Mouse (Mus musculus): ENCODE measurements around the gene Acss1.

The Acss1 gene

GRCm38 (mm10) chr2:150685389-150685788 is 17.1 kb upstream of the Acss1 start:
- no peak for TF ChIP-seq POU5F1 (IDR thresholded peaks at IDR 0.05; ENCODE audit: borderline replicate concordance, low read length)
- TF ChIP-seq CTCF (conservative IDR thresholded peaks at IDR 0.05; ENCODE audit: low read length): no peak
- no peak for TF ChIP-seq NANOG (IDR thresholded peaks at IDR 0.05; ENCODE audit: borderline replicate concordance, low read length)
- Histone ChIP-seq H3K36me3 (ENCODE audit: insufficient read depth, low read length) (no peaks in the 10 kb centered on the region), H3K4me3 (replicated peaks; ENCODE audit: low read length) (no peak overlapping the region), H3K4me1 (replicated peaks; ENCODE audit: low read depth, low read length) (peaks cover 17% of the 10 kb centered on the region), H3K9me3 (ENCODE audit: low read length) (no peaks in the 10 kb centered on the region), H3K27me3 (ENCODE audit: insufficient read depth, low read length) (peaks cover 50% of the 10 kb centered on the region)

DNA sequence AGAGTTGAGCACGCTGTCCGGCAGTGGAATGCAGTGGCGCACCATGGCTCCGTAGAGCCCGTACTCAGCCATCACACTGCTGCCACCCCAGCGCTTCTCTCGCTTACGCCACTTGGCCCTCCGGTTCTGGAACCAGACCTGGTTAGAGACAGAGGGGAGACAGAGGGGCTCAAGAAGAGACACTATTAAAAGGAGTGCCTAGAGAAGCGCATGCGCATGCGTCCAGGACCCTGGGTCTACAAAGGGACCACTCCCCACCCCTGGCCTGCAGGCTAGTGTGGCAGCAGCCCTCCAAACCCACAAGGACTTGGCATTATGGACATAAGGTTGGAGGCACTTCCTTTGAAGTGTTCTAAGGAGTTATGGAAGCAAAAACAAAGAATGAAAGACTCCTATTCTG is 16.2 kb upstream of the Acss1 start:
- H3K9me3 ChIP-seq (ENCODE audit: low read length): no peaks in the 10 kb centered on the region
- H3K27me3 ChIP-seq (ENCODE audit: insufficient read depth, low read length): peaks cover 41% of the 10 kb centered on the region
- TF ChIP-seq NANOG (IDR thresholded peaks at IDR 0.05; ENCODE audit: borderline replicate concordance, low read length) (no peak), CTCF (conservative IDR thresholded peaks at IDR 0.05; ENCODE audit: low read length) (no peak), POU5F1 (IDR thresholded peaks at IDR 0.05; ENCODE audit: borderline replicate concordance, low read length) (no peak)
- no peaks in the 10 kb centered on the region for H3K36me3 ChIP-seq (ENCODE audit: insufficient read depth, low read length)
- H3K4me3 ChIP-seq (replicated peaks; ENCODE audit: low read length): no peak overlapping the region
- peaks cover 17% of the 10 kb centered on the region for H3K4me1 ChIP-seq (replicated peaks; ENCODE audit: low read depth, low read length)

- no peaks in the 10 kb centered on the region for H3K9me3 ChIP-seq (ENCODE audit: low read length)
- H3K27me3 ChIP-seq (ENCODE audit: insufficient read depth, low read length): peaks cover 14% of the 10 kb centered on the region
- no peaks in the 10 kb centered on the region for H3K36me3 ChIP-seq (ENCODE audit: insufficient read depth, low read length)
- H3K4me3 ChIP-seq (replicated peaks; ENCODE audit: low read length): no peak overlapping the region
- TF ChIP-seq CTCF (conservative IDR thresholded peaks at IDR 0.05; ENCODE audit: low read length): no peak
- no peak for TF ChIP-seq POU5F1 (IDR thresholded peaks at IDR 0.05; ENCODE audit: borderline replicate concordance, low read length)
- peaks cover 5% of the 10 kb centered on the region; the same call in 1 of the 2 replicates for H3K4me1 ChIP-seq (replicated peaks; ENCODE audit: low read depth, low read length)
Observed at GRCm38 (mm10) chr2:150681581-150681980, 13.3 kb upstream of the Acss1 start.

- Histone ChIP-seq H3K4me3 (replicated peaks; ENCODE audit: low read length) (no peak overlapping the region), H3K9me3 (ENCODE audit: low read length) (no peaks in the 10 kb centered on the region), H3K4me1 (replicated peaks; ENCODE audit: low read depth, low read length) (peaks cover 9% of the 10 kb centered on the region; the same call in 1 of the 2 replicates), H3K27me3 (ENCODE audit: insufficient read depth, low read length) (0 out of 2 replicates have a peak, but pooled peaks cover 4% of the 10 kb centered on the region), H3K36me3 (ENCODE audit: insufficient read depth, low read length) (no peaks in the 10 kb centered on the region)
- TF ChIP-seq POU5F1 (IDR thresholded peaks at IDR 0.05; ENCODE audit: borderline replicate concordance, low read length) (no peak), CTCF (conservative IDR thresholded peaks at IDR 0.05; ENCODE audit: low read length) (peak; percentile 79), NANOG (IDR thresholded peaks at IDR 0.05; ENCODE audit: borderline replicate concordance, low read length) (no peak)
Observed at GRCm38 (mm10) chr2:150678392-150678791, 10.1 kb upstream of the Acss1 start.

DNA sequence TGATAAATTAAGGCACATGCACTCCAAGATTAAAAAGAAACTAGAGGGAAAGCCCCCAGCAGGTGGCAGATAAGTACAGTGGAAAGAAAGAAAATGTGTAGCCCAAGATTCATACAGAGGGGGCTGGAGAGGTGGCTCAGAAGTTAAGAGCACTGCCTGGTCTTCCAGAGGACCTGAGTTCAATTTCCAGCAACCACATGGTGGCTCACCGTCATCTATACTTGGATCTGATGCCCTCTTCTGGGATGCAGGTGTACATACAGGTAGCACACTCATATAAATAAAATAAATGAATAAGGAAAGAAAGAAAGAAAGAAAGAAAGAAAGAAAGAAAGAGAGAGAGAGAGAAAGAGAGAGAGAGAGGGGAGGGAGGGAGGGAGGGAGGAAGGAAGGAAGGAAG is 7.2 kb upstream of the Acss1 start:
- no peaks in the 10 kb centered on the region for H3K9me3 ChIP-seq (ENCODE audit: low read length)
- no peak overlapping the region for H3K4me3 ChIP-seq (replicated peaks; ENCODE audit: low read length)
- H3K27me3 ChIP-seq (ENCODE audit: insufficient read depth, low read length): 0 out of 2 replicates have a peak, but pooled peaks cover 4% of the 10 kb centered on the region
- TF ChIP-seq POU5F1 (IDR thresholded peaks at IDR 0.05; ENCODE audit: borderline replicate concordance, low read length): no peak
- TF ChIP-seq CTCF (conservative IDR thresholded peaks at IDR 0.05; ENCODE audit: low read length): 0 out of 2 replicates have a peak, but pooled peaks have one; percentile 5
- H3K4me1 ChIP-seq (replicated peaks; ENCODE audit: low read depth, low read length): peaks cover 15% of the 10 kb centered on the region; the same call in 1 of the 2 replicates
- H3K36me3 ChIP-seq (ENCODE audit: insufficient read depth, low read length): no peaks in the 10 kb centered on the region

DNA sequence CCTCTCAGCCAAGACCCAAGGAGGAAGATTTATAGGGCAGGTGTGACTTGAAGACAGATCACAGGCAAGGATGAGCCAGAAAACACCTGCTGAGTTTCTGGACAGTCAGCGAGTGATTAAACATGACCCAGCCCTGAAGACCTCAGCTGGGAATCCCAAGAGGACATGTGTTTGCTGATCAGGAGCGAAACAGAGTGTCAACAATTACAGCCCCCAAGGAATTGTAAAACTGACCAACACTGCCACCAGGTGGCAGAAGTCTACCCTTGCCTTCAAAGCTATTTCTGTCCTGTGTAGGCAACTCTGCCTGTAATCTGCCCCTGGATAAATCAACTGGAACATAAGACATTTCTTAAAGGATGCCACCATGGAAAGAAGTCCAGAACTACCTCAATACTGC is 6.6 kb upstream of the Acss1 start:
- no peak overlapping the region for H3K4me3 ChIP-seq (replicated peaks; ENCODE audit: low read length)
- no peaks in the 10 kb centered on the region for H3K9me3 ChIP-seq (ENCODE audit: low read length)
- H3K36me3 ChIP-seq (ENCODE audit: insufficient read depth, low read length): no peaks in the 10 kb centered on the region
- peaks cover 18% of the 10 kb centered on the region; the same call in 1 of the 2 replicates for H3K4me1 ChIP-seq (replicated peaks; ENCODE audit: low read depth, low read length)
- peaks cover 6% of the 10 kb centered on the region for H3K27me3 ChIP-seq (ENCODE audit: insufficient read depth, low read length)
- TF ChIP-seq CTCF (conservative IDR thresholded peaks at IDR 0.05; ENCODE audit: low read length) (peak; percentile 73), POU5F1 (IDR thresholded peaks at IDR 0.05; ENCODE audit: borderline replicate concordance, low read length) (no peak)

GRCm38 (mm10) chr2:150673929-150674328 is 5.6 kb upstream of the Acss1 start:
- Histone ChIP-seq H3K36me3 (ENCODE audit: insufficient read depth, low read length) (no peaks in the 10 kb centered on the region), H3K4me3 (replicated peaks; ENCODE audit: low read length) (no peak overlapping the region), H3K4me1 (replicated peaks; ENCODE audit: low read depth, low read length) (peaks cover 28% of the 10 kb centered on the region), H3K9me3 (ENCODE audit: low read length) (no peaks in the 10 kb centered on the region), H3K27me3 (ENCODE audit: insufficient read depth, low read length) (peaks cover 15% of the 10 kb centered on the region)
- TF ChIP-seq POU5F1 (IDR thresholded peaks at IDR 0.05; ENCODE audit: borderline replicate concordance, low read length) (no peak), CTCF (conservative IDR thresholded peaks at IDR 0.05; ENCODE audit: low read length) (no peak)

DNA sequence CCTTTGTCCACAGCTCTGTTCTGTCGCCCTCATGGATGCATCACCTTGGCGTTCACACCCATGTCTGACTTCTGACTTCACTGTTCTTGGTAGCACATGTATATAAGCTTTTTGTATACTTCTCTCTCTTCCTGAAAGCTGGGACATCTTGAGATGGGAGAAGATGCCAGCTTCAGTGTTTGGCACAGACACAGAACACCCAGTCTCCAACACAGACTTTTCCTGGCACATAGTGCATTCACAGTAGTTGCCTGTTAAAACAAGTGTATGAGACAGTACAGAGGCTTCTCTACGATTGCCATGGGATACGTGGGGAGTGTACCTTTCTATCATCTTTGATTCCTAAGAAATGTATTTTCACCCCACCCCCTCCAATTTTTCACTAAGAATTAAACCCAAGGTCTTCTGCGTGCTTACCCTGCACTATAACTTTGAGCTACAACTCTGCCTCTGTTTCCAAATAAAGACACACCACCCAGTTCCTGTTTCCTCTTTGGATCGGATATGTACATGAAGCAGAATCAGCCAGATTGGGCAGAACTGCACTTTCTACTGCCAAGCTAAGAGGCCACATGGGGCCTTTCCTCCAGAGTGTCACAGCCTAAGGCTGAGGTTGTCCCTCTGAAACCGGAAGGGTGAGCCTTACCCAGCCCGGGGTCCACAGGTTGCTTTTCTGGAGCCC is 3.5 kb upstream of the Acss1 start:
- TF ChIP-seq CTCF (conservative IDR thresholded peaks at IDR 0.05; ENCODE audit: low read length) (no peak), NANOG (IDR thresholded peaks at IDR 0.05; ENCODE audit: borderline replicate concordance, low read length) (no peak), POU5F1 (IDR thresholded peaks at IDR 0.05; ENCODE audit: borderline replicate concordance, low read length) (no peak)
- H3K9me3 ChIP-seq (ENCODE audit: low read length): no peaks in the 10 kb centered on the region
- no peak overlapping the region for H3K4me3 ChIP-seq (replicated peaks; ENCODE audit: low read length)
- H3K27me3 ChIP-seq (ENCODE audit: insufficient read depth, low read length): peaks cover 34% of the 10 kb centered on the region
- no peaks in the 10 kb centered on the region for H3K36me3 ChIP-seq (ENCODE audit: insufficient read depth, low read length)
- H3K4me1 ChIP-seq (replicated peaks; ENCODE audit: low read depth, low read length): peaks cover 45% of the 10 kb centered on the region

DNA sequence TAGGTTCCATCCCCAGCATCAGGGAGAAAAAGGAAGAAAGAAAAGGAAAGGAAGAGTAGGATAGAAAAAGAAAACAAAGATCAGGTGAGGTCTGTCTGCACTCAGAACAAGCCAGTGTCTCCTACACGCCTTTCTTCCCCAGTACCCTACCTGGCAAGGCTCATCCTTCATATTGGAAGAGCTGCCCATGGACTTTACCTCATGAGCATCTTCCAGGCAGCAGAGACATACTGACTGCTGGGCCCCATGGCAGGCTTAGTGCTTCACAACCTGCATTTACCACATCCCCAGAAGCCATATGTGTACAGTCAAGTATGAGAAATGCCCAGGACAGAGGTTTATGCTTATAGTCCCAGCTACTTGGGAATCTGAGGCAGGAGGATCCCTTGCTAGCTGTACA is 2.6 kb upstream of the Acss1 start:
- Histone ChIP-seq H3K9me3 (ENCODE audit: low read length) (no peaks in the 10 kb centered on the region), H3K4me1 (replicated peaks; ENCODE audit: low read depth, low read length) (peaks cover 51% of the 10 kb centered on the region), H3K27me3 (ENCODE audit: insufficient read depth, low read length) (peaks cover 32% of the 10 kb centered on the region), H3K36me3 (ENCODE audit: insufficient read depth, low read length) (no peaks in the 10 kb centered on the region), H3K4me3 (replicated peaks; ENCODE audit: low read length) (no peak overlapping the region)
- TF ChIP-seq POU5F1 (IDR thresholded peaks at IDR 0.05; ENCODE audit: borderline replicate concordance, low read length): no peak
- TF ChIP-seq CTCF (conservative IDR thresholded peaks at IDR 0.05; ENCODE audit: low read length): no peak
- TF ChIP-seq NANOG (IDR thresholded peaks at IDR 0.05; ENCODE audit: borderline replicate concordance, low read length): no peak

All from E14TG2a.4 (cell line).